Mouse (Mus musculus): ENCODE measurements around the gene Srsf11. TPM values are rescaled to one million over a fixed set of nuclear protein-coding genes. Genes with fewer than 3 reads are reported as not detected.

Gene Srsf11
- polyA plus RNA-seq (2015; fragmentation: Nextera tagmentation; extraction: Ambion mirVana) = 239 and 257 TPM in 2 replicates

- peak; percentile 98 for ATAC-seq (replicated peaks)
- Histone ChIP-seq H3K9me3 (no peaks in the 10 kb centered on the region), H3K27me3 (replicated peaks) (no peaks in the 10 kb centered on the region), H3K4me1 (peaks cover 38% of the 10 kb centered on the region), H3K4me2 (peak within 1 kb of the TSS; percentile 78), H3K27ac (peak within 1 kb of the TSS; percentile 85), H3K36me3 (replicated peaks) (no peaks in the 10 kb centered on the region), H3K9ac (peak within 1 kb of the TSS; percentile 94), H3K4me3 (peak within 1 kb of the TSS; percentile 98)
- WGBS = under 1% methylated on average over 55 of the region's 55 CpGs
Measured at GRCm38 (mm10) chr3:158036329-158036988, at the start of gene Srsf11, which contains the start of gene Lrrc40. TSS of gene Srsf11 (minus strand) at chr3:158036639. TSS of gene Lrrc40 (plus strand) at chr3:158036662.

- 0 out of 2 replicates have a peak, but pooled peaks cover 4% of the 10 kb centered on the region for H3K36me3 ChIP-seq (replicated peaks)
- no peak overlapping the region for H3K4me2 ChIP-seq
- H3K4me1 ChIP-seq = no peaks in the 10 kb centered on the region
- H3K27me3 ChIP-seq (replicated peaks) = no peaks in the 10 kb centered on the region
- 63% methylated on average over 5 of the region's 5 CpGs for WGBS
- H3K4me3 ChIP-seq = no peak overlapping the region
- no peak overlapping the region for H3K27ac ChIP-seq
- no peaks in the 10 kb centered on the region for H3K9me3 ChIP-seq
- ATAC-seq (replicated peaks) = no peak
- H3K9ac ChIP-seq = no peak overlapping the region
Measured at GRCm38 (mm10) chr3:158077828-158078227, 41.4 kb upstream of the Srsf11 start.

DNA sequence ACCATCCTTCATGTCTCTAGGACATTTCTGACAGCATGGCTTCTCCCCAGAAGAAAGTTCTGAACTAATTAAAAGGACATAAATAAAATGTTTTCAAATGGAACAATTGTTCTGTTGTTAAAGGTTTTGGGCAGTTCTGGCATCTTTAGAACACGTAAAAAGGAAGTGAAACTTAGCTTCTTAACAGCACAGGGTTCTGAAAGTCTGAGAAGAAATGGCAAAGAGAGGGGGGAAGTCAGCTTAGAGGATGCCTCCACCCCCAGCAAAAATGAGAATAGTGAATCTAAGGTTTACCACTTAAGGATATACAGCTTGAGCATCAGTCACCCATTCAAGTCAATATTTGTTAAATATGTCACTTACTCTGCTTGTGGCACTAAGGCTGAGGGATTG, 40.9 kb upstream of the Srsf11 start:
- Histone ChIP-seq H3K27ac (no peak overlapping the region), H3K27me3 (replicated peaks) (no peaks in the 10 kb centered on the region), H3K4me1 (no peaks in the 10 kb centered on the region), H3K36me3 (replicated peaks) (0 out of 2 replicates have a peak, but pooled peaks cover 4% of the 10 kb centered on the region), H3K9ac (no peak overlapping the region), H3K4me2 (no peak overlapping the region), H3K4me3 (no peak overlapping the region), H3K9me3 (no peaks in the 10 kb centered on the region)
- ATAC-seq (replicated peaks) = no peak
- 58% methylated on average over 1 of the region's 1 CpGs for WGBS

- ATAC-seq (replicated peaks) = no peak
- Histone ChIP-seq H3K4me2 (no peak overlapping the region), H3K9me3 (no peaks in the 10 kb centered on the region), H3K4me3 (no peak overlapping the region), H3K4me1 (no peaks in the 10 kb centered on the region), H3K27me3 (replicated peaks) (no peaks in the 10 kb centered on the region), H3K36me3 (replicated peaks) (0 out of 2 replicates have a peak, but pooled peaks cover 4% of the 10 kb centered on the region), H3K27ac (no peak overlapping the region), H3K9ac (no peak overlapping the region)
- 50% methylated on average over 4 of the region's 4 CpGs for WGBS
Measured at GRCm38 (mm10) chr3:158076685-158077379, 40.4 kb upstream of the Srsf11 start.

DNA sequence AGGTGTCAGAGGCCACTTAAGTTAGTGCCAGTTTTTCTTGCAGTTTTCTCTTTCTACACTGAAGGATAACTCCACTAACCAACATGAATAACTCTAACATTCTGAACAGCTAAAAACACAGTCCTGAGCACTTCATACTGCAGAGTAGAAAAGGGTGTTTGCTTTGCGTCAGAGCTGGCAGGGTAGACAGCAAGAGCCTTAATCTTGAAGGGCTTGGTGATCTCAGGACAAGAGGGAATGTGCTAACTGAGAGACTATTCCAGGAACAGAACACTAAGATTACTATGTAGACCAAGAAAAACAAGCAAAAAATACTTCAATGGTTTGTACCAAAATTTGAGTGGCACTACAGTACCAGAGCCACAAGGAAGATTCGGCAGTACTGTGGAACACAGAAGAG, 38.6 kb upstream of the Srsf11 start:
- no peak overlapping the region for H3K9ac ChIP-seq
- H3K27ac ChIP-seq = no peak overlapping the region
- no peak overlapping the region for H3K4me3 ChIP-seq
- no peaks in the 10 kb centered on the region for H3K27me3 ChIP-seq (replicated peaks)
- 85% methylated on average over 2 of the region's 2 CpGs for WGBS
- ATAC-seq (replicated peaks) = no peak
- H3K9me3 ChIP-seq = no peaks in the 10 kb centered on the region
- H3K4me1 ChIP-seq = no peaks in the 10 kb centered on the region
- no peak overlapping the region for H3K4me2 ChIP-seq
- 0 out of 2 replicates have a peak, but pooled peaks cover 1% of the 10 kb centered on the region for H3K36me3 ChIP-seq (replicated peaks)

- Histone ChIP-seq H3K4me2 (no peak overlapping the region), H3K9ac (no peak overlapping the region), H3K4me1 (no peaks in the 10 kb centered on the region), H3K4me3 (no peak overlapping the region), H3K27me3 (replicated peaks) (no peaks in the 10 kb centered on the region), H3K9me3 (no peaks in the 10 kb centered on the region), H3K27ac (no peak overlapping the region), H3K36me3 (replicated peaks) (no peaks in the 10 kb centered on the region; the same call in 1 of the 2 replicates)
- WGBS = 73% methylated on average over 9 of the region's 9 CpGs
- ATAC-seq (replicated peaks) = no peak
Measured at GRCm38 (mm10) chr3:158068613-158069263, 32.3 kb upstream of the Srsf11 start.

GRCm38 (mm10) chr3:158067916-158068315, 31.5 kb upstream of the Srsf11 start:
- Histone ChIP-seq H3K4me2 (no peak overlapping the region), H3K36me3 (replicated peaks) (no peaks in the 10 kb centered on the region; the same call in 1 of the 2 replicates), H3K4me3 (no peak overlapping the region), H3K4me1 (no peaks in the 10 kb centered on the region), H3K27me3 (replicated peaks) (no peaks in the 10 kb centered on the region), H3K9ac (no peak overlapping the region), H3K9me3 (no peaks in the 10 kb centered on the region), H3K27ac (no peak overlapping the region)
- ATAC-seq (replicated peaks) = no peak
- 89% methylated on average over 7 of the region's 7 CpGs for WGBS

DNA sequence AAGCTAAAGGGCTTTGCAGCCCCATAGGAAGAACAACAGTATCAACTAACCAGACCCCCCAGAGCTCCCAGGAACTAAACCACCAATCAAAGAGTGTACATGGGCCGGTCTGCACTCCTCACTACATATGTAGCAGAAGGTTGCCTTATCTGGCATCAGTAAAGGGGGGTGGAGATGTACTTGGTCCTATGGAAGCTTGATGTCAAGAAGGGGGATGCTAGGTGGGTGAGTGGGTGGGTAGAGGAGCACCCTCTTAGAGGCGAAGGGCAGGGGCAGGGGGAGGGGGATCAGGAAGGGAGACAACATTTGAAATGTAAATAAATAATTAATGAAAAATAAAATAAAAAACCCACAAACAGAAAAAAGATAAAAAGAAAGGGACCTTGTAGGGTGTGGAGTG, 28.8 kb upstream of the Srsf11 start:
- Histone ChIP-seq H3K36me3 (replicated peaks) (no peaks in the 10 kb centered on the region; the same call in 1 of the 2 replicates), H3K27me3 (replicated peaks) (no peaks in the 10 kb centered on the region), H3K9me3 (no peaks in the 10 kb centered on the region), H3K27ac (no peak overlapping the region), H3K4me2 (no peak overlapping the region), H3K4me1 (no peaks in the 10 kb centered on the region), H3K4me3 (no peak overlapping the region), H3K9ac (no peak overlapping the region)
- 0 out of 2 replicates have a peak, but pooled peaks have one; percentile 53 for ATAC-seq (replicated peaks)
- WGBS = 91% methylated on average over 2 of the region's 2 CpGs

DNA sequence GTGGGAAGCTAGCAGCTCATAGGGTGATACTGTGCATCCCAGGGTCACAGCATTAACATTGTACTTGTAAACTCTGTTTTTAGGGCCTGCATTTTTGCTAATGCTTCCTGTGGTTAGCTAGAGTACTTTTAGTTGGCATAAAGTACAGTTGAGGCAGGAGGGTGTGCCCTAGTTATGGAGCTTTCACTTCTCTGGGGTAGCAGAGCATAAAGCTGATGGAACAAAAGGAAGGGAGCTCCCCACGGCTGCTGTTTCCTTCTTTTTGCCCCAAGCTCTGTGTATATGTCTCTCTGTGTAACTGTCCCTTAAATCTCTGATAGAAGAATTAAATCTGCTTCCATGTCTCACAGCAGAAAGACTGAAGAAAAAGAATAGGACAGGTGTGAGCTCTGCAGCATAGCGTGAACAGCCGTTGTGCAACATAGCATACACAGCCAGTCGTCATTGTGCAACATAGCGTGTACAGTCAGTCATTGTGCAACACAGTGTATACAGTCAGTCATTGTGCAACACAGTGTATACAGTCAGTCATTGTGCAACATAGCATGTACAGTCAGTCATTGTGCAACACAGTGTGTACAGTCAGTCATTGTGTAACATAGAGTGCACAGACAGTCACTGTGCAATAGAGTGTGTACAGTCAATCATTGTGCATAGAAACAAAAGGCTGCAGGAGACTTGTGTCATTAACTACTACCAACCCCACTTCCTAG, 25.5 kb upstream of the Srsf11 start:
- Histone ChIP-seq H3K27ac (no peak overlapping the region), H3K4me1 (no peaks in the 10 kb centered on the region), H3K4me3 (no peak overlapping the region), H3K4me2 (no peak overlapping the region), H3K9me3 (no peaks in the 10 kb centered on the region), H3K27me3 (replicated peaks) (no peaks in the 10 kb centered on the region), H3K36me3 (replicated peaks) (peaks cover 19% of the 10 kb centered on the region; the same call in 1 of the 2 replicates), H3K9ac (no peak overlapping the region)
- ATAC-seq (replicated peaks) = peak; percentile 46; the same call in 1 of the 2 replicates
- WGBS = 94% methylated on average over 5 of the region's 5 CpGs

DNA sequence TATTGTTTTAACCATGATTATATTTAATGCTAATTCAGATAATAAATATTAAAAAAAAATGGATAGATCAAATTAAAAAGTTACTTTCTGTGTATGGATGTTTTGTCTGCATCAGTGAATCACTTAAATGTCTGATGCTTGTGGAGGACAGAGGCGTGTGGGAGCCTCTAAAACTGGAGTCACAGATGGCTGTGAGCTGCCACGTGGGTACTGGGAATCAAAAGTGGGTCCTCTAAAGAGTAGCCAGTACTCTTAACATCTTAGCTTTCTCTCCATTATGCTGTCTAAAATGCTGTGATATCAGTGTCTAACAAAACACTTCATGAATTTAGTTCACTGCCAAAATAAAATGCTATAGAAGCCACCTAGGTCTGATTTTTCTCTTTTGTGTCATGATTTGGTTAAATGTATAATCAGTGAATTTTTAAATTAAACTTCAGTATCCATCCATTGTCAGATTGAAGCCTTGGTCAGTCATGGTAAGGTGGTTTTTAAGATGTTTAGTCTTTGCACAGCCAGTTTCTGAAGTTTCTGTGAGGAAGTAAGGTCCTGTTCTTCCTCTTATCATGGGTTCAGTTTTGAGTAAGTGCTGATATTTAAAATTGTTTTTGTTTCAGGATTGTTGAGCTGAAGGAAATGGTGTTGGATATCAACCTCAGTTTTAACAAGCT, 24.3 kb upstream of the Srsf11 start:
- Histone ChIP-seq H3K9ac (no peak overlapping the region), H3K27ac (no peak overlapping the region), H3K27me3 (replicated peaks) (no peaks in the 10 kb centered on the region), H3K4me2 (no peak overlapping the region), H3K4me3 (no peak overlapping the region), H3K9me3 (no peaks in the 10 kb centered on the region), H3K4me1 (no peaks in the 10 kb centered on the region), H3K36me3 (replicated peaks) (peaks cover 28% of the 10 kb centered on the region; the same call in 1 of the 2 replicates)
- WGBS = 94% methylated on average over 2 of the region's 2 CpGs
- no peak for ATAC-seq (replicated peaks)

DNA sequence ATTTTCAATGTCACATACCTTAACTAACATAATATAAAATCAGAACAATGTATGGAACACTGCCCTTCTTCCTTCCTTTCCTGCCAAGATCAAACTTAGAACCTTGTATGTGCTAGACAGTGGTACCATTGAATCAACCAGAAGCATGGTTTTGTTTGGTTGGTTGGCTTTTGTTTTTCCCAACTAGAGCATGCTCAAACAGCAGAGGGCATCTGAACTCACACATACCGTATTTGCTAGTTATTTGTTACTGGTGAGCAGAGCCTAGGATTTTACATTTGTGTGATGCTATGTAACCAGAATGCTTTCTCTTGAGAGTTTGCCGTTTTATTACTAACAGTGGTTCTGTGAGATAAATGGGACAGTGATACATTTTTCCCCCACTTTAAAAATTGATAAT, 13.1 kb upstream of the Srsf11 start:
- Histone ChIP-seq H3K4me1 (no peaks in the 10 kb centered on the region), H3K9me3 (no peaks in the 10 kb centered on the region), H3K9ac (no peak overlapping the region), H3K4me3 (no peak overlapping the region), H3K27me3 (replicated peaks) (no peaks in the 10 kb centered on the region), H3K27ac (no peak overlapping the region), H3K36me3 (replicated peaks) (peaks cover 5% of the 10 kb centered on the region; the same call in 1 of the 2 replicates), H3K4me2 (no peak overlapping the region)
- 86% methylated on average over 2 of the region's 2 CpGs for WGBS
- no peak for ATAC-seq (replicated peaks)
